Mouse (Mus musculus) lung, postnatal 0 days (tissue): ENCODE data around the gene Dock10.

ENCODE experiments used
- CTCF ChIP-seq: IDR thresholded peaks from 2 replicates; pipeline ENCODE4 v1.5.1; 2016; ENCODE audit warnings: antibody characterized with exemption, mild to moderate bottlenecking
- EP300 ChIP-seq: IDR thresholded peaks from 2 replicates; pipeline ENCODE4 v1.6.1; 2016; ENCODE audit warnings: antibody characterized with exemption, mild to moderate bottlenecking, control low read depth

DNA sequence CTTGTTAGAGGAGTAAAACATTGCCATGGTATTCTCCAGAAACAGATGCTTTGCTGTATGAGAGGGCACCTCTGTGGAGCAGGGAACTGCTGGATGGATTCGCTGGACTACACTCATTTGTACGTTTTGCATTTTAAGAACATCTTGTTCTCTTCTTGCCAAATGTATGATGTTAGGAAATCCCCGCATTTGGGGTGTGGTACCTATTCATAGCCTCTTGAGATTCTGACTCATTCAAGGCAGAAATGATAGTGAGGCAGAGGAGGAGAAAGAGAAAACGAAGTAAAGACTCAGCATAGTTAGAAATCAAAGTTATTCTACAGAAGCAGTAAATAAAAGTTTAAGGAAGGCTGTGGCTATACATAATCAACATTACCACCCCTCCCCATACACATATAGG lies 262.0 kb downstream of the Dock10 start:
- TF ChIP-seq CTCF (no peak), EP300 (no peak)
